Mouse (Mus musculus): ENCODE results near the gene Dnase2b.

Gene Dnase2b

GRCm38 (mm10) chr3:146616533-146617283 lies 1.3 kb upstream of the Dnase2b start:
- no peak for DNase-seq (ENCODE audit: extremely low read depth, insufficient read length, low spot score)

GRCm38 (mm10) chr3:146611821-146612220 lies 3.6 kb downstream of the Dnase2b start:
- no peak for DNase-seq (ENCODE audit: extremely low read depth, insufficient read length, low spot score)

GRCm38 (mm10) chr3:146611261-146611660 lies 4.1 kb downstream of the Dnase2b start:
- DNase-seq (ENCODE audit: extremely low read depth, insufficient read length, low spot score): no peak

- no peak for DNase-seq (ENCODE audit: extremely low read depth, insufficient read length, low spot score)
Observed at GRCm38 (mm10) chr3:146610322-146610721, 5.1 kb downstream of the Dnase2b start.

GRCm38 (mm10) chr3:146607368-146607767 lies 8.0 kb downstream of the Dnase2b start:
- DNase-seq (ENCODE audit: extremely low read depth, insufficient read length, low spot score): peak; percentile 25

GRCm38 (mm10) chr3:146604647-146605046 lies 10.7 kb downstream of the Dnase2b start:
- no peak for DNase-seq (ENCODE audit: extremely low read depth, insufficient read length, low spot score)

- no peak for DNase-seq (ENCODE audit: extremely low read depth, insufficient read length, low spot score)
Observed at GRCm38 (mm10) chr3:146602531-146602930, 12.9 kb downstream of the Dnase2b start.

- DNase-seq (ENCODE audit: extremely low read depth, insufficient read length, low spot score): no peak
Observed at GRCm38 (mm10) chr3:146601205-146601604, 14.2 kb downstream of the Dnase2b start.

GRCm38 (mm10) chr3:146599198-146599900 lies 16.0 kb downstream of the Dnase2b start:
- DNase-seq (ENCODE audit: extremely low read depth, insufficient read length, low spot score): no peak

GRCm38 (mm10) chr3:146598411-146598810 lies 17.0 kb downstream of the Dnase2b start:
- no peak for DNase-seq (ENCODE audit: extremely low read depth, insufficient read length, low spot score)

GRCm38 (mm10) chr3:146596864-146597263 lies 18.5 kb downstream of the Dnase2b start:
- no peak for DNase-seq (ENCODE audit: extremely low read depth, insufficient read length, low spot score)

GRCm38 (mm10) chr3:146596387-146596786 lies 19.0 kb downstream of the Dnase2b start:
- DNase-seq (ENCODE audit: extremely low read depth, insufficient read length, low spot score): no peak

- no peak for DNase-seq (ENCODE audit: extremely low read depth, insufficient read length, low spot score)
Observed at GRCm38 (mm10) chr3:146595440-146595839, 20.0 kb downstream of the Dnase2b start.

- no peak for DNase-seq (ENCODE audit: extremely low read depth, insufficient read length, low spot score)
Observed at GRCm38 (mm10) chr3:146591601-146592000, 23.8 kb downstream of the Dnase2b start.

GRCm38 (mm10) chr3:146591159-146591558 lies 24.2 kb downstream of the Dnase2b start:
- DNase-seq (ENCODE audit: extremely low read depth, insufficient read length, low spot score): no peak

GRCm38 (mm10) chr3:146589523-146589922 lies 25.9 kb downstream of the Dnase2b start:
- no peak for DNase-seq (ENCODE audit: extremely low read depth, insufficient read length, low spot score)

- no peak for DNase-seq (ENCODE audit: extremely low read depth, insufficient read length, low spot score)
Observed at GRCm38 (mm10) chr3:146586616-146587015, 28.8 kb downstream of the Dnase2b start.

- DNase-seq (ENCODE audit: extremely low read depth, insufficient read length, low spot score): no peak
Observed at GRCm38 (mm10) chr3:146583908-146584307, 31.5 kb downstream of the Dnase2b start.

- no peak for DNase-seq (ENCODE audit: extremely low read depth, insufficient read length, low spot score)
Observed at GRCm38 (mm10) chr3:146583478-146583877, 31.9 kb downstream of the Dnase2b start.

- no peak for DNase-seq (ENCODE audit: extremely low read depth, insufficient read length, low spot score)
Observed at GRCm38 (mm10) chr3:146580039-146580729, 35.2 kb downstream of the Dnase2b start.

GRCm38 (mm10) chr3:146577591-146577990 lies 37.8 kb downstream of the Dnase2b start:
- no peak for DNase-seq (ENCODE audit: extremely low read depth, insufficient read length, low spot score)
